Mouse (Mus musculus) testis, adult 2 months (tissue): ENCODE data around the gene Casq1. TPM values are rescaled to one million over a fixed set of nuclear protein-coding genes. Genes with fewer than 3 reads are reported as not detected.

Source experiments
- H3K27ac ChIP-seq: fragments of 200-500 bp; 2 replicates; pipeline ENCODE4 v1.5.1; 2012; ENCODE audit warnings: low read depth, low read length; ENCODE audit not compliant: control insufficient read depth, insufficient read depth
- H3K27me3 ChIP-seq: fragments of 200-500 bp; 2 replicates; pipeline ENCODE4 v1.6.1; 2012; ENCODE audit warnings: mild to moderate bottlenecking, low read length, moderate library complexity; ENCODE audit not compliant: control insufficient read depth, insufficient read depth
- H3K36me3 ChIP-seq: fragments of 200-500 bp; 2 replicates; pipeline ENCODE4 v1.6.1; 2012; ENCODE audit warnings: mild to moderate bottlenecking, low read length; ENCODE audit not compliant: control insufficient read depth, insufficient read depth
- H3K4me1 ChIP-seq: fragments of 200-500 bp; 2 replicates; pipeline ENCODE4 v1.6.1; 2012; ENCODE audit warnings: low read length; ENCODE audit not compliant: control insufficient read depth, insufficient read depth
- H3K4me3 ChIP-seq: fragments of 200-500 bp; 2 replicates; pipeline ENCODE4 v1.5.1; 2012; ENCODE audit warnings: low read depth, mild to moderate bottlenecking, low read length, moderate library complexity, mixed read lengths; ENCODE audit not compliant: control insufficient read depth
- CTCF ChIP-seq: fragments of 200-500 bp; IDR thresholded peaks from 2 replicates; pipeline ENCODE4 v1.5.1; 2012; ENCODE audit warnings: low read depth, mild to moderate bottlenecking, inconsistent platforms, low read length, moderate library complexity; ENCODE audit not compliant: control insufficient read depth, insufficient read depth, insufficient replicate concordance
- POLR2A ChIP-seq: fragments of 200-500 bp; IDR thresholded peaks from 2 replicates; pipeline ENCODE4 v1.6.1; 2012; ENCODE audit warnings: low read depth, mild to moderate bottlenecking, inconsistent platforms, low read length, moderate library complexity; ENCODE audit not compliant: control insufficient read depth
- polyA plus RNA-seq: library from polyadenylated mRNA; depleted of rRNA; stranded (reverse); fragments of >200 nt; gene quantifications from 2 replicates; pipeline ENCODE4 v1.2.3, GENCODE M21; 2012

The Casq1 gene
- polyA plus RNA-seq, 1 experiment: 15.8 TPM

GRCm38 (mm10) chr1:172204033-172204813 is 15.4 kb downstream of the Casq1 start:
- Histone ChIP-seq H3K36me3 (no peaks in the 10 kb centered on the region; the same call in 1 of the 2 replicates), H3K27me3 (no peaks in the 10 kb centered on the region), H3K4me3 (no peak overlapping the region), H3K4me1 (peaks cover 35% of the 10 kb centered on the region), H3K27ac (peak overlapping the region; percentile 20; the same call in 1 of the 2 replicates)
- TF ChIP-seq CTCF: no peak
- TF ChIP-seq POLR2A: no peak

GRCm38 (mm10) chr1:172203566-172203965 is 16.1 kb downstream of the Casq1 start:
- H3K36me3 ChIP-seq: no peaks in the 10 kb centered on the region; the same call in 1 of the 2 replicates
- peaks cover 35% of the 10 kb centered on the region for H3K4me1 ChIP-seq
- no peak overlapping the region for H3K4me3 ChIP-seq
- no peaks in the 10 kb centered on the region for H3K27me3 ChIP-seq
- H3K27ac ChIP-seq: peak overlapping the region; percentile 60
- TF ChIP-seq CTCF (no peak), POLR2A (no peak)

GRCm38 (mm10) chr1:172202894-172203522 is 16.7 kb downstream of the Casq1 start:
- TF ChIP-seq CTCF (no peak), POLR2A (no peak)
- H3K27me3 ChIP-seq: no peaks in the 10 kb centered on the region
- H3K4me3 ChIP-seq: no peak overlapping the region
- no peaks in the 10 kb centered on the region; the same call in 1 of the 2 replicates for H3K36me3 ChIP-seq
- peaks cover 35% of the 10 kb centered on the region for H3K4me1 ChIP-seq
- peak overlapping the region; percentile 26; the same call in 1 of the 2 replicates for H3K27ac ChIP-seq

GRCm38 (mm10) chr1:172201967-172202880 is 17.4 kb downstream of the Casq1 start:
- H3K4me3 ChIP-seq: no peak overlapping the region
- TF ChIP-seq POLR2A (no peak), CTCF (no peak)
- H3K27me3 ChIP-seq: no peaks in the 10 kb centered on the region
- H3K27ac ChIP-seq: no peak overlapping the region; the same call in 1 of the 2 replicates
- H3K4me1 ChIP-seq: peaks cover 35% of the 10 kb centered on the region
- H3K36me3 ChIP-seq: no peaks in the 10 kb centered on the region; the same call in 1 of the 2 replicates

GRCm38 (mm10) chr1:172200871-172201447 is 18.7 kb downstream of the Casq1 start:
- Histone ChIP-seq H3K36me3 (peaks cover 2% of the 10 kb centered on the region), H3K27me3 (no peaks in the 10 kb centered on the region), H3K27ac (no peak overlapping the region), H3K4me3 (no peak overlapping the region), H3K4me1 (peaks cover 25% of the 10 kb centered on the region)
- no peak for TF ChIP-seq POLR2A
- TF ChIP-seq CTCF: no peak

- Histone ChIP-seq H3K4me3 (no peak overlapping the region), H3K27me3 (no peaks in the 10 kb centered on the region), H3K27ac (no peak overlapping the region), H3K36me3 (peaks cover 2% of the 10 kb centered on the region), H3K4me1 (peaks cover 24% of the 10 kb centered on the region)
- TF ChIP-seq POLR2A (no peak), CTCF (no peak)
These were observed 19.5 kb downstream of the Casq1 start for GRCm38 (mm10) chr1:172200161-172200560.
